Mouse (Mus musculus) erythroblast, embryonic 14.5 days (primary cell): ENCODE measurements at regions not wholly inside any gene's neighbourhood (a gene's known extent, or its start where the extent isn't known, plus 50 kb on each side); places are given as distances from the start of the nearest gene placed in this dataset.

Experiments
- H3K27me3 ChIP-seq: 2 replicates; pipeline ENCODE4 v1.6.1; 2012; ENCODE audit warnings: inconsistent platforms; ENCODE audit not compliant: control insufficient read depth
- H3K36me3 ChIP-seq: 2 replicates; pipeline ENCODE4 v1.6.1; 2012; ENCODE audit warnings: mild to moderate bottlenecking, inconsistent platforms; ENCODE audit not compliant: control insufficient read depth
- H3K4me1 ChIP-seq: 2 replicates; pipeline ENCODE4 v1.6.1; 2012; ENCODE audit warnings: inconsistent platforms; ENCODE audit not compliant: control insufficient read depth
- H3K4me3 ChIP-seq: replicated peaks from 2 replicates; pipeline ENCODE3; 2012; ENCODE audit warnings: moderate library complexity, mild to moderate bottlenecking, inconsistent platforms
- H3K9me3 ChIP-seq: 2 replicates; pipeline ENCODE4 v1.6.1; 2012; ENCODE audit warnings: low read length, inconsistent platforms, mixed read lengths; ENCODE audit not compliant: control insufficient read depth
- GATA1 ChIP-seq: IDR thresholded peaks from 2 replicates; pipeline ENCODE4 v1.6.1; 2012; ENCODE audit warnings: low read length, inconsistent platforms, mixed read lengths
- TAL1 ChIP-seq: IDR thresholded peaks from 3 replicates; pipeline ENCODE4 v1.6.1; 2012; ENCODE audit warnings: low read length, inconsistent platforms, mixed read lengths

DNA sequence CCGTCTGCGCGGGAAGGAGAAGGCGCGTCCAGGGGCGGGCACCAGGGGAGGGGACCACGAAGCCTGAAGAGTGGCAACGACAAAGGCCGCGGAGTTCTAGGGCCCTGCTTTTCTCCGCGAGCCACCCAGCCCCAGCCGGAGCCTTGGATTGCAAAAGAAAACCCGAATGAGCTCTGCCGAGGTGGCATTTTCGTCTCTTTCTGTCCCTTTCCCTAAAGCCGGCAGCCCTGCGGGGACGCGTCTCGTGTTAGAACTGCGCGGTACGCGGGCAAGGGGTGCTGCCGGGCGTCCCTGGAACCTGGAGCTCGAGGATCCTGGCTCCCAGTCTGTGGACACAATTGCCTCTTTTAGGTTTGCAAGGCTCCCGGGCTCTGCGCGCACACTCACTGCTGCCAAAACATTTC lies 154.5 kb downstream of the Insig2 start:
- Histone ChIP-seq H3K9me3 (no peaks in the 10 kb centered on the region), H3K36me3 (no peaks in the 10 kb centered on the region), H3K27me3 (peaks cover 62% of the 10 kb centered on the region), H3K4me3 (no peak overlapping the region), H3K4me1 (no peaks in the 10 kb centered on the region)
- TF ChIP-seq TAL1 (no peak), GATA1 (no peak)

DNA sequence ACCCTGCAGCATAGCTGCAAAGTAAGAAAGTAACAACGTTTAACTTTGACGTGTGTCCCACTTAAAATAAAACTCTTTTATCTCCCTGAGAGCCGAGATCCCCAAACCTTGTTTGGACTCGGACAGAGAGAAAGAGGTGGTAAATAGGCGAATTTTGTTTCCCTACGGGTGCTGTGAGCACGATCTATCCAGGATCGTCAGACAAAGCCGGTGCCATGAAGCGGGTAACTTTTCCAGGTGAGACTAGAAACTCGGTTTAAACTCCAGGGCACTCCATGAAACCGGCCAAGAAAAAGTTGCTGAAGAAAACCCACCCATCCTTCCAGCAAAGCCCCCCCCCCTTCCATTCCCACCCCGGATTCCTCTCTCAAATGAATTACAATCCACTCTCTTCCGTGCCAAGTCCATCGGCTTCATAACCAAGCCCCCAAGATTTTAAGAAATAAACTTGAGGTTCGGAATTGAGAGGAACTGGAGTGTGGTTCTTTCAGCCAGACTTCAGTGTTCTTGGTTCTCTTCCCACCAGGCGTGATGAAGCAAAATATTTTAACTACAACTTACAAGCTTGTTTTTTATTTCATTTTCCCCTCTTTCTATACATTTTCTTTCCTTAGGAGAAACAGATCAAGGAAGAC lies 153.7 kb downstream of the Insig2 start:
- Histone ChIP-seq H3K9me3 (no peaks in the 10 kb centered on the region), H3K36me3 (no peaks in the 10 kb centered on the region), H3K27me3 (peaks cover 62% of the 10 kb centered on the region), H3K4me1 (no peaks in the 10 kb centered on the region), H3K4me3 (no peak overlapping the region)
- TF ChIP-seq GATA1 (no peak), TAL1 (no peak)

- Histone ChIP-seq H3K4me1 (no peaks in the 10 kb centered on the region), H3K4me3 (no peak overlapping the region), H3K36me3 (no peaks in the 10 kb centered on the region), H3K27me3 (peaks cover 58% of the 10 kb centered on the region), H3K9me3 (no peaks in the 10 kb centered on the region)
- TF ChIP-seq TAL1, result no peak
- TF ChIP-seq GATA1, result no peak
Observed at GRCm38 (mm10) chr1:121180273-121181030, 151.9 kb downstream of the Insig2 start.

- no peak overlapping the region for H3K4me3 ChIP-seq
- no peaks in the 10 kb centered on the region for H3K9me3 ChIP-seq
- TF ChIP-seq GATA1 (no peak), TAL1 (no peak)
- no peaks in the 10 kb centered on the region for H3K36me3 ChIP-seq
- no peaks in the 10 kb centered on the region for H3K4me1 ChIP-seq
- no peaks in the 10 kb centered on the region for H3K27me3 ChIP-seq
Observed at GRCm38 (mm10) chr1:121188895-121189294, 143.5 kb downstream of the Insig2 start.

DNA sequence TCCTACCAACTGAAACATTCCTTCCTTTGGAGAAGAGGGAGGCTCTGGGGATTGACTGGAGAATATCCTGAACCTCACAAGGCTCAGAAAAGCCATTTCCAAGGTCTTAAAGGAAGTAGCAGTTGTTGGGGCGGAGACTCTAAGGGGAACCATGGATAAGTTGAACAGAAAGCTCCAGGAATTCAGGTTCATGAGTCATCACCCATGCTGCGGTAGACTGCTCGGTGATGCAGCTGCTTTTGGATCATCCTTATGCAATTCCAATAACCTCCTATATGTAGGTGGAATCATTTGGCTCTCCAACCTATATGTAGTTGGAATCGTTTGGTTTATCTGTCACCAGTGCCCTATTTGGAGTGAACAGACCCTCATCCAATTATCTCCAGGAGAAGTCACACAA lies 137.6 kb downstream of the Insig2 start:
- TF ChIP-seq GATA1, result no peak
- no peak for TF ChIP-seq TAL1
- H3K4me1 ChIP-seq, result no peaks in the 10 kb centered on the region
- no peak overlapping the region for H3K4me3 ChIP-seq
- no peaks in the 10 kb centered on the region for H3K9me3 ChIP-seq
- no peaks in the 10 kb centered on the region for H3K36me3 ChIP-seq
- no peaks in the 10 kb centered on the region for H3K27me3 ChIP-seq

DNA sequence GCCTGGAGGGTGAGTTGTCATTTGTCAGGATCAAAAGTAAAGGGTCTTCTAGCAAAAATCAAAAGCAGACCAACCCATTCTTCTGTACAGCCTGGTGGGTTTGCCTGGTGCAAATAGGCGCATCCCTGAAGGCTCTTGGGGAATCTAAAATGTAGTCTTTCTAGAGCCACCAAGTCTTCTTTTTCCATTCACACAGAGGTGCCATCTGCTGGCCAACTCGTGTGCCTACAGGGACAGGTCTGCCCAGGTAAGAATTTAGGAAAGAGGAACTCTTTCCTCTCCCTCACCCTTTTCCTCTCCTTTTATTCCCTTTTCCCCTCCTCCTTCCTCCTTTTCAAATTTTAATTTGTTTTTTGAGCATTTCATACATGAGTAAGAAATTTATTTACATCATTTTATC lies 116.5 kb downstream of the Insig2 start:
- no peaks in the 10 kb centered on the region for H3K9me3 ChIP-seq
- H3K4me1 ChIP-seq, result no peaks in the 10 kb centered on the region
- no peaks in the 10 kb centered on the region for H3K36me3 ChIP-seq
- no peaks in the 10 kb centered on the region for H3K27me3 ChIP-seq
- no peak for TF ChIP-seq GATA1
- TF ChIP-seq TAL1, result no peak
- H3K4me3 ChIP-seq, result no peak overlapping the region

- Histone ChIP-seq H3K9me3 (no peaks in the 10 kb centered on the region), H3K36me3 (no peaks in the 10 kb centered on the region), H3K27me3 (no peaks in the 10 kb centered on the region), H3K4me3 (no peak overlapping the region), H3K4me1 (no peaks in the 10 kb centered on the region)
- TF ChIP-seq GATA1 (no peak), TAL1 (no peak)
Observed at GRCm38 (mm10) chr1:121224250-121224649, 108.1 kb downstream of the Insig2 start.

- TF ChIP-seq GATA1, result no peak
- no peak for TF ChIP-seq TAL1
- H3K4me3 ChIP-seq, result no peak overlapping the region
Observed at GRCm38 (mm10) chr1:121226466-121227232, 105.7 kb downstream of the Insig2 start.

GRCm38 (mm10) chr1:121227233-121227594 lies 105.2 kb downstream of the Insig2 start:
- TF ChIP-seq TAL1 (no peak), GATA1 (no peak)
- H3K9me3 ChIP-seq, result no peaks in the 10 kb centered on the region
- no peaks in the 10 kb centered on the region for H3K36me3 ChIP-seq
- H3K4me1 ChIP-seq, result no peaks in the 10 kb centered on the region
- no peaks in the 10 kb centered on the region for H3K27me3 ChIP-seq
- no peak overlapping the region for H3K4me3 ChIP-seq

More at GRCm38 (mm10) chr1:121226466-121227232, 105.7 kb downstream of the Insig2 start:
- H3K9me3 ChIP-seq, result no peaks in the 10 kb centered on the region
- no peaks in the 10 kb centered on the region for H3K4me1 ChIP-seq
- no peaks in the 10 kb centered on the region for H3K27me3 ChIP-seq
- no peaks in the 10 kb centered on the region for H3K36me3 ChIP-seq
